11 mouse cellular contexts compared by ENCODE assay signal in the genomic region with DNA sequence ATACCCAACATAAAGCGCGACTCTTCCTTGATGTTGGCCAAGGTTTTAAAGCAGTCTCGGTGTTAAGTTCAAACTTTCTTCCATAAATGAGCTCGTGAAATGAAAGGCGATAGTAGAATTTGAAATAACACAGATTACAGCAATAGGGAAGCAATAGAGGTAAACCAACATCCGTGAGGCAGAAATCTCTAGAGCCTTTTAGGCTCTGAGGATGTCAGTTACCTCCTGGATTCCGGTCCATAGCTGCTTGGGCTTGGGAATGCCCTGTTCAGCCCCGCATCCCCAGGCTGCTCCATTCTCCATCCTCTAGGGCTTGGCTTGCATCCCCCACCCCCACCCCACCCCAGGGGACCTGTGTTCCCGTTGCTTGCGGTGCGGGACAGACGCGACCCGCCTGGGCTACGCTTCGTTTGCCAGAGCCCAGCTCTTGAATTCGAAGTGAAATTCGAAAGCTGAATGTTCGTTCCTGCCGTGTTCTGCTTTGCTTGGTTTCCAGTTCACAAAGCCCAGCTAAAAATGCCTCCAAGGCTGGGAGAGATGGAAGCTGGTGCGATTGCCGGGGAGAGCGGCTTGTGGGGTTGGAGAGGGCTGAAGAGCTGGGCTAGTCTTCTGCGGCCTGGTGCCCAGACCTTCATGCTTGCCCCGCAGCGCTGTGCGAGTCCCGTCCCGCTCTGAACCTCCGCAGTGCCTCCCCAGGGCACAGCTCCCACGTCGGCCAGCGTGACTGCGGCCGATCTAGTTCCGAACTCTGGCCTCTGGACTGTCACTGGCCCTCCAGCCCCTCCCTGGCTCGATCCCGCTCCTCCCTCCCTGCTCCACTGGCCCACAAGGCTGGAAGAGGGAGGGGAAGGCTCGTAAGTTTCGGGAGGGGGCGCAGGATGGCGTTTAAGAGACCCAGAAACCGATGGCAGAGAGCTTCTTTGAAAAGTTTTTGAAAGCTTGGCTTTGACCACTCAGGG. TPM values are rescaled to one million over a fixed set of nuclear protein-coding genes. Genes with fewer than 3 reads are reported as not detected.
A peak's percentile ranks its signal among the peaks of the same experiment; 100 is the strongest.
DNase-seq lines count a peak whose midpoint lies in the region; ATAC-seq and TF ChIP-seq lines count a peak whose summit lies in the region.
"Had no signal": no experiment of that assay in that cellular context is flagged by ENCODE, and none has a peak within 500 bp of the region (broad histone marks: within the 10 kb centered on the region; RNA-seq: fewer than 3 reads in every experiment).

No protein-coding gene starts in this region.

- ATAC-seq in lung, embryonic 14.5 days (ENCODE audit: insufficient read depth) = no peak
- no peak for ATAC-seq in lung, postnatal 0 days
- peak; percentile 21; the same call in 1 of the 2 replicates for ATAC-seq in hindbrain, embryonic 13.5 days (ENCODE audit: low FRiP score)
- ATAC-seq in neural tube, embryonic 13.5 days (ENCODE audit: low read depth) = peak; percentile 62; the same call in 1 of the 2 replicates

- H3K9me3 ChIP-seq in lung, embryonic 14.5 days (ENCODE audit: low read depth, low read length) = no peaks in the 10 kb centered on the region
- no peaks in the 10 kb centered on the region for H3K9me3 ChIP-seq in lung, postnatal 0 days (ENCODE audit: low read length)
- H3K9me3 ChIP-seq in embryonic facial prominence, embryonic 10.5 days = no peaks in the 10 kb centered on the region
- no peaks in the 10 kb centered on the region for H3K9me3 ChIP-seq in hindbrain, embryonic 13.5 days
- no peaks in the 10 kb centered on the region for H3K9me3 ChIP-seq in neural tube, embryonic 13.5 days

- peak; percentile 47 for DNase-seq in lung, embryonic 14.5 days
- no peak for DNase-seq in lung, postnatal 0 days (ENCODE audit: low spot score)
- peak; percentile 73 for DNase-seq in embryonic facial prominence, embryonic 10.5 days (ENCODE audit: low spot score)
- DNase-seq in frontal cortex, adult 2 months (ENCODE audit: extremely low spot score in 1 of 2, low spot score in 1 of 2) = no peak
- DNase-seq in adrenal gland, postnatal 4 days (ENCODE audit: low spot score in 2 of 2) = no peak
- DNase-seq: cerebellum, adult 8-10 months; thymus, postnatal 36 days had no signal

- H3K9ac ChIP-seq in lung, embryonic 14.5 days = no peak overlapping the region
- no peak overlapping the region for H3K9ac ChIP-seq in lung, postnatal 0 days (replicated peaks; ENCODE audit: low read depth)
- no peak overlapping the region for H3K9ac ChIP-seq in hindbrain, embryonic 13.5 days
- H3K9ac ChIP-seq in neural tube, embryonic 13.5 days = no peak overlapping the region

- TF ChIP-seq EP300 in lung, postnatal 0 days (IDR thresholded peaks at IDR 0.05) = no peak

- no peak for TF ChIP-seq CTCF in lung, embryonic 14.5 days (IDR thresholded peaks at IDR 0.05; ENCODE audit: low read depth)
- TF ChIP-seq CTCF in lung, postnatal 0 days (IDR thresholded peaks at IDR 0.05) = no peak

- no peaks in the 10 kb centered on the region for H3K4me1 ChIP-seq in lung, embryonic 14.5 days (ENCODE audit: insufficient read depth)
- H3K4me1 ChIP-seq in lung, postnatal 0 days (ENCODE audit: insufficient read depth, low read depth, low read length) = peaks cover 4% of the 10 kb centered on the region; the same call in 1 of the 2 replicates
- H3K4me1 ChIP-seq in embryonic facial prominence, embryonic 10.5 days = peaks cover 21% of the 10 kb centered on the region
- peaks cover 16% of the 10 kb centered on the region for H3K4me1 ChIP-seq in hindbrain, embryonic 13.5 days (replicated peaks)
- H3K4me1 ChIP-seq in neural tube, embryonic 13.5 days (replicated peaks) = peaks cover 18% of the 10 kb centered on the region

- H3K36me3 ChIP-seq in lung, embryonic 14.5 days (ENCODE audit: insufficient read depth) = no peaks in the 10 kb centered on the region
- no peaks in the 10 kb centered on the region for H3K36me3 ChIP-seq in lung, postnatal 0 days (ENCODE audit: insufficient read depth, low read length)
- H3K36me3 ChIP-seq in embryonic facial prominence, embryonic 10.5 days (replicated peaks) = no peaks in the 10 kb centered on the region
- H3K36me3 ChIP-seq in hindbrain, embryonic 13.5 days = no peaks in the 10 kb centered on the region
- H3K36me3 ChIP-seq in neural tube, embryonic 13.5 days = no peaks in the 10 kb centered on the region

- H3K4me2 ChIP-seq in lung, embryonic 14.5 days = no peak overlapping the region; the same call in 1 of the 2 replicates
- H3K4me2 ChIP-seq in lung, postnatal 0 days (replicated peaks; ENCODE audit: low read depth, low read length) = no peak overlapping the region
- no peak overlapping the region for H3K4me2 ChIP-seq in hindbrain, embryonic 13.5 days
- H3K4me2 ChIP-seq in neural tube, embryonic 13.5 days = no peak overlapping the region

- no peak overlapping the region for H3K27ac ChIP-seq in lung, embryonic 14.5 days (ENCODE audit: low read depth)
- no peak overlapping the region for H3K27ac ChIP-seq in lung, postnatal 0 days (ENCODE audit: low read length)
- peak overlapping the region; percentile 45 for H3K27ac ChIP-seq in embryonic facial prominence, embryonic 10.5 days (replicated peaks)
- H3K27ac ChIP-seq in hindbrain, embryonic 13.5 days = no peak overlapping the region
- no peak overlapping the region for H3K27ac ChIP-seq in neural tube, embryonic 13.5 days (replicated peaks)

- H3K27me3 ChIP-seq in lung, embryonic 14.5 days (ENCODE audit: insufficient read depth, low read length) = peaks cover 95% of the 10 kb centered on the region
- peaks cover 80% of the 10 kb centered on the region for H3K27me3 ChIP-seq in lung, postnatal 0 days (replicated peaks; ENCODE audit: insufficient read depth, low read length)
- H3K27me3 ChIP-seq in embryonic facial prominence, embryonic 10.5 days (replicated peaks; ENCODE audit: low read depth, poor library complexity, severe bottlenecking) = peaks cover 98% of the 10 kb centered on the region
- H3K27me3 ChIP-seq in hindbrain, embryonic 13.5 days = peaks cover 92% of the 10 kb centered on the region
- peaks cover 92% of the 10 kb centered on the region for H3K27me3 ChIP-seq in neural tube, embryonic 13.5 days

- H3K4me3 ChIP-seq in lung, embryonic 14.5 days (ENCODE audit: low read depth, low read length) = no peak overlapping the region
- no peak overlapping the region for H3K4me3 ChIP-seq in lung, postnatal 0 days (ENCODE audit: low read depth, low read length)
- peak overlapping the region; percentile 51 for H3K4me3 ChIP-seq in embryonic facial prominence, embryonic 10.5 days
- no peak overlapping the region for H3K4me3 ChIP-seq in hindbrain, embryonic 13.5 days
- no peak overlapping the region for H3K4me3 ChIP-seq in neural tube, embryonic 13.5 days

- WGBS in lung, embryonic 14.5 days = 1% methylated on average over 43 of the region's 43 CpGs
- 1% methylated on average over 43 of the region's 43 CpGs for WGBS in lung, postnatal 0 days
- WGBS in embryonic facial prominence, embryonic 10.5 days = under 1% methylated on average over 43 of the region's 43 CpGs
- WGBS in hindbrain, embryonic 13.5 days = under 1% methylated on average over 31 of the region's 43 CpGs
- under 1% methylated on average over 43 of the region's 43 CpGs for WGBS in neural tube, embryonic 13.5 days

RNA-seq across cellular contexts. Expression of gene Fezf1, which starts 5.5 kb away (rescaled TPM):
- not detected in 2 replicates for polyA plus RNA-seq in lung, embryonic 14.5 days (2014; fragmentation: Nextera tagmentation; extraction: Ambion mirVana)
- not detected in 2 replicates for polyA plus RNA-seq in lung, postnatal 0 days (2015; fragmentation: Nextera tagmentation; extraction: Ambion mirVana)
- 6.1 and 7.2 TPM in 2 replicates for polyA plus RNA-seq in embryonic facial prominence, embryonic 10.5 days (2016; fragmentation: Nextera tagmentation; extraction: Ambion mirVana)
- polyA plus RNA-seq in hindbrain, embryonic 13.5 days (2015; fragmentation: Nextera tagmentation; extraction: Ambion mirVana) = 0.17 TPM in 1 of 2 replicates, not detected in the other
- 0.12 TPM in 1 of 2 replicates, not detected in the other for polyA plus RNA-seq in neural tube, embryonic 13.5 days (2015; fragmentation: Nextera tagmentation; extraction: Ambion mirVana)
- polyA plus RNA-seq in frontal cortex, adult 2 months (2012; rRNA removed) = 0.08 and 0.29 TPM in 2 replicates
- not detected for total RNA-seq in adrenal gland, postnatal 4 days (2021)
- total RNA-seq: layer of hippocampus, postnatal 10 days had no signal
- polyA plus RNA-seq: gonadal fat pad, adult 2 months had no signal

Comparison
In these comparisons a context has a peak if more than half of its experiments do, and no peak if none do; other contexts are left out.
1. DNase-seq: peak in lung, embryonic 14.5 days (single experiment) and embryonic facial prominence, embryonic 10.5 days (single experiment); none in lung, postnatal 0 days (single experiment), frontal cortex, adult 2 months (0 of 2) and adrenal gland, postnatal 4 days (0 of 2).
2. ATAC-seq: peak in hindbrain, embryonic 13.5 days (single experiment) and neural tube, embryonic 13.5 days (single experiment); none in lung, embryonic 14.5 days (single experiment) and lung, postnatal 0 days (single experiment).